Mouse (Mus musculus) heart, adult 2 months (tissue): ENCODE measurements around the gene Mapk12.

Source experiments
- CTCF ChIP-seq: fragments of 200-600 bp; IDR thresholded peaks from 2 replicates; pipeline ENCODE4 v1.8.1; 2022; ENCODE audit warnings: antibody characterized with exemption, mild to moderate bottlenecking, moderate library complexity
- POLR2A ChIP-seq: fragments of 200-500 bp; IDR thresholded peaks from 2 replicates; pipeline ENCODE4 v1.6.1; 2011; ENCODE audit warnings: mild to moderate bottlenecking, low read depth, low read length, control low read depth; ENCODE audit not compliant: insufficient read depth

DNA sequence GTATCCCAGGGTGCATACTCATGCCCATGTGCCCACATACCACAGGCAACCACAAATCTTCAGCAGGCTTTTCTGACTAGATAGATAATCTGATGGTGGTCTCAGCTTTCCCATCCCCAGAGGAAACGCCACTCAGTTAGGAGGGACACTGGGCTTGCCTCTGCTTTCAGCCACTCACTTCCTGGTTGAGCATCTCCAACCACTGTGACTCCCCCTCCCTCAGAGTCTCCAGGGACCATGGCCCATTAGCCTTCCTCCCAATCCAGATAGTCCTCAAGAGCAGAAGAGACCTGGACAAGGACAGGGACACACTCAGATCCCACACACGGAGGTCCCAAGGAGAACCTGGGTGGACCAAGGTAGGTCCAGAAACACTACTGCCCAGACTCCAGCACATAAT, 2.6 kb upstream of the Mapk12 start:
- no peak for TF ChIP-seq CTCF
- TF ChIP-seq POLR2A = no peak
